Mouse (Mus musculus) thymus, adult 2 months (tissue): ENCODE data around the gene 4930432M17Rik.

Experiments
- CTCF ChIP-seq: fragments of 200-500 bp; IDR thresholded peaks from 2 replicates; pipeline ENCODE4 v1.5.1; 2012; ENCODE audit warnings: mild to moderate bottlenecking, control low read depth, low read length, moderate library complexity, borderline replicate concordance; ENCODE audit not compliant: control insufficient read depth, poor library complexity, insufficient read depth; ENCODE audit errors: extremely low read depth
- POLR2A ChIP-seq: fragments of 200-500 bp; IDR thresholded peaks from 2 replicates; pipeline ENCODE4 v1.6.1; 2012; ENCODE audit warnings: mild to moderate bottlenecking, low read length, control low read depth, moderate library complexity; ENCODE audit not compliant: control insufficient read depth, poor library complexity, insufficient read depth; ENCODE audit errors: extremely low read depth

- TF ChIP-seq POLR2A (no peak), CTCF (no peak)
Observed at GRCm38 (mm10) chr3:121685985-121686384, 15.4 kb downstream of the 4930432M17Rik start.
